Mouse (Mus musculus) limb, embryonic 14.5 days (tissue): ENCODE results near the gene Arhgap24. TPM values are rescaled to one million over a fixed set of nuclear protein-coding genes. Genes with fewer than 3 reads are reported as not detected.

Source experiments
- ATAC-seq: fragments of 200-750 bp; cut with Nextera tagmentation; 2 replicates; pipeline ENCODE4 v1.8.0; 2017; ENCODE audit warnings: low read depth, moderate number of reproducible peaks, moderate TSS enrichment; ENCODE audit not compliant: low FRiP score
- DNase-seq: peaks from one replicate; pipeline ENCODE4 v3.0.0-alpha.2; 2015; ENCODE audit warnings: low spot score
- H3K27ac ChIP-seq: fragments of 300-500 bp; sonication (generic); replicated peaks from 2 replicates; pipeline ENCODE4 v1.5.1; 2014; ENCODE audit warnings: low read depth, mild to moderate bottlenecking, low read length, moderate library complexity, mixed read lengths
- H3K27me3 ChIP-seq: fragments of 300-500 bp; sonication (generic); 2 replicates; pipeline ENCODE4 v1.6.1; 2014; ENCODE audit warnings: low read length, mixed read lengths; ENCODE audit not compliant: control insufficient read depth, insufficient read depth
- H3K36me3 ChIP-seq: fragments of 300-500 bp; sonication (generic); 2 replicates; pipeline ENCODE4 v1.6.1; 2014; ENCODE audit warnings: mild to moderate bottlenecking, low read length, moderate library complexity, mixed read lengths; ENCODE audit not compliant: control insufficient read depth, insufficient read depth
- H3K4me1 ChIP-seq: fragments of 300-500 bp; sonication (generic); 2 replicates; pipeline ENCODE4 v1.6.1; 2014; ENCODE audit warnings: antibody characterized with exemption, low read length, mixed read lengths; ENCODE audit not compliant: control insufficient read depth, insufficient read depth
- H3K4me2 ChIP-seq: fragments of 300-500 bp; sonication (generic); replicated peaks from 2 replicates; pipeline ENCODE4 v1.6.1; 2014; ENCODE audit warnings: low read depth, mild to moderate bottlenecking, low read length, moderate library complexity; ENCODE audit not compliant: severe bottlenecking
- H3K4me3 ChIP-seq: fragments of 300-500 bp; sonication (generic); replicated peaks from 2 replicates; pipeline ENCODE4 v1.5.1; 2014; ENCODE audit warnings: low read length
- H3K9ac ChIP-seq: fragments of 300-500 bp; sonication (generic); 2 replicates; pipeline ENCODE4 v1.6.1; 2014; ENCODE audit warnings: mild to moderate bottlenecking, low read depth, low read length, moderate library complexity; ENCODE audit not compliant: severe bottlenecking
- H3K9me3 ChIP-seq: fragments of 300-500 bp; sonication (generic); 2 replicates; pipeline ENCODE4 v1.6.1; 2016; ENCODE audit warnings: low read length; ENCODE audit not compliant: control insufficient read depth
- POLR2A ChIP-seq: fragments of 200-500 bp; IDR thresholded peaks from 2 replicates; pipeline ENCODE4 v1.8.0; 2012; ENCODE audit warnings: inconsistent platforms, mild to moderate bottlenecking, moderate library complexity, borderline replicate concordance; ENCODE audit not compliant: insufficient read depth, insufficient read length; ENCODE audit errors: extremely low read depth
- WGBS: fragments of 180-500 bp; shearing (Covaris S2); extraction: QIAGEN DNeasy Blood & Tissue Kit; methylation state at CpG from one replicate; pipeline ENCODE4 v1.1.7; 2014; 5-methylcytosine and 5-hydroxymethylcytosine counted together
- polyA plus RNA-seq, 2 experiments: library from polyadenylated mRNA; depleted of rRNA in 1 of 2; stranded (reverse) in 1 of 2; unstranded in 1 of 2; fragments of >200 nt; fragmentation: Nextera tagmentation in 1 of 2; extraction: Ambion mirVana in 1 of 2; gene quantifications; 2 replicates each; pipeline versions ENCODE4 v1.2.1 to v1.2.3; 2012 to 2014

Gene Arhgap24
- polyA plus RNA-seq, 2 experiments = 20.2 to 25.8 TPM

DNA sequence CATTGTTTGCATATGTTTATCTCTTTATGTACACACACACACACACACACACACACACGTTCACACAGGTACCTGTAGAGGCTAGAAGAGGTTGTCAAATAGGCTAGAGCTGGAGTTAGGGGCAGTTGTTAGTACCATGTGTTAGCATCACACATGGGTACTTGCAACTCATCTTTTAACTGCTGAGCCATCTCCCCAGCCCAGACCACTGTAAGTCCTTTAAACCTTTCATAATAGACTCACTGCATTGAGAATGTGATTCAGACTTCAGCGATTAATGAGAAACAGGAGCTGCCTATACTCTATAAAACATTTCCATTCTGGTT is 407.9 kb downstream of the Arhgap24 start:
- 58% methylated on average over 2 of the region's 2 CpGs for WGBS
- Histone ChIP-seq H3K27me3 (no peaks in the 10 kb centered on the region), H3K4me1 (no peaks in the 10 kb centered on the region), H3K36me3 (peaks cover 12% of the 10 kb centered on the region), H3K9me3 (no peaks in the 10 kb centered on the region), H3K4me2 (no peak overlapping the region), H3K27ac (no peak overlapping the region), H3K4me3 (no peak overlapping the region), H3K9ac (no peak overlapping the region)
- ATAC-seq = no peak
- DNase-seq = no peak
- TF ChIP-seq POLR2A = no peak

DNA sequence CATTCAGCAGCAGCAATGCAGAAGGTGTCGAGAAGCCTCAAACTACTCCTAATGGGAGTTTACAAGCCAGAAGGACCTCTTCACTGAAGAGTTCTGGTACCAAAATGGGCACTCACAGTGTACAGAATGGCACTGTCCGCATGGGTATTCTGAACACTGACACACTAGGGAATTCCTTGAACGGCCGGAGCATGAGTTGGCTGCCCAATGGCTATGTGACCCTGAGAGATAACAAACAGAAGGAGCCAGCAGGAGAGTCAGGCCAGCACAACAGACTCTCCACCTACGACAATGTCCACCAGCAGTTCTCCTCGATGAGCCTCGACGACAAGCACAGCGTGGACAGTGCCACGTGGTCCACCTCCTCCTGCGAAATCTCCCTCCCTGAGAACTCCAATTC is 411.0 kb downstream of the Arhgap24 start:
- no peaks in the 10 kb centered on the region for H3K4me1 ChIP-seq
- DNase-seq = no peak
- WGBS = 93% methylated on average over 11 of the region's 11 CpGs
- H3K9ac ChIP-seq = no peak overlapping the region
- no peak for ATAC-seq
- H3K27me3 ChIP-seq = no peaks in the 10 kb centered on the region
- no peak for TF ChIP-seq POLR2A
- no peak overlapping the region for H3K4me3 ChIP-seq
- no peak overlapping the region for H3K4me2 ChIP-seq
- peaks cover 14% of the 10 kb centered on the region for H3K36me3 ChIP-seq
- no peak overlapping the region for H3K27ac ChIP-seq
- no peaks in the 10 kb centered on the region for H3K9me3 ChIP-seq

DNA sequence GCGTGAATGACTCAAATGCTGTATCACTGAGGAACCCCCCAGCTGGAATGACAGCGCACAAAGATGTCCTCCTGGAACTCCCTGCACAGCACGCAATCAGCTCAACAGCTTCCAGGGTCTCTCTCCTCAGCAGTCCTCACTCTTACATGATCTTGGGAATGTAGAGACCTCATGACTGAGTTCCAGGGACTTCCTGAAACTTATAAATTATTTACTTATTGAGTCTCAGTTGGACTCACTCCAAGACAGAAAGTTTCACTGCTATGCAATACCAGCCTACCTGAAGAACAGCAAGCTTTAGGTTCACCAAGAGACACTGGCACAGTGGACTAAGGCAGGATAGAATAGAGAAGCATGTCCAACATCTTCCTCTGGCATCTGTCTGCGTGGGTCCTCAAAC is 417.1 kb downstream of the Arhgap24 start:
- H3K4me1 ChIP-seq = no peaks in the 10 kb centered on the region
- ATAC-seq (no peak), DNase-seq (no peak)
- no peak overlapping the region for H3K4me2 ChIP-seq
- H3K9ac ChIP-seq = no peak overlapping the region
- WGBS = 97% methylated on average over 4 of the region's 4 CpGs
- no peak for TF ChIP-seq POLR2A
- H3K27ac ChIP-seq = no peak overlapping the region
- peaks cover 8% of the 10 kb centered on the region; the same call in 1 of the 2 replicates for H3K36me3 ChIP-seq
- H3K9me3 ChIP-seq = no peaks in the 10 kb centered on the region
- no peaks in the 10 kb centered on the region for H3K27me3 ChIP-seq
- H3K4me3 ChIP-seq = no peak overlapping the region

- ATAC-seq (no peak), DNase-seq (no peak)
- 74% methylated on average over 6 of the region's 6 CpGs for WGBS
Observed at GRCm38 (mm10) chr5:102899680-102900215, 418.6 kb downstream of the Arhgap24 start.

DNA sequence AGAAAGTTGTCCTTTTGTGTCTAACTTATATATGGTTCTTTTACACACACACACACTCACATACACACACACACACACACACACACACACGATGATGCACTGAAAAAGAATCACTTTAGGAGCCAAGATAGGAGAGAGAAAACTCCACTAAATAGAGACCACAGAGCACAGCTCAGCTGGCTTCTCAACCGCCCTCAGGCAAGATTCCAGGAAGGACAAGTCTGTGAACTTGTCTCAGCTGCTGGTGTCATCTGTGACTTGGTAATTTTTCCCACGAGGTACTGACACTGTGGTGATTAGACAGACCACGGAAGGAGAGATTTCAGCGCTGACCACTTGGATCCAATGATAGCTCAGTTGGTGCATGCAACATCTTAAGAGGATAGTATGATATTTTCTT is 420.0 kb downstream of the Arhgap24 start:
- DNase-seq (no peak), ATAC-seq (no peak)
- Histone ChIP-seq H3K9me3 (no peaks in the 10 kb centered on the region), H3K27ac (no peak overlapping the region), H3K9ac (no peak overlapping the region), H3K4me1 (no peaks in the 10 kb centered on the region), H3K27me3 (no peaks in the 10 kb centered on the region), H3K36me3 (peaks cover 8% of the 10 kb centered on the region; the same call in 1 of the 2 replicates), H3K4me3 (no peak overlapping the region), H3K4me2 (no peak overlapping the region)
- no peak for TF ChIP-seq POLR2A
- WGBS = 78% methylated on average over 5 of the region's 5 CpGs

More at GRCm38 (mm10) chr5:102899680-102900215, 418.6 kb downstream of the Arhgap24 start:
- H3K9me3 ChIP-seq = no peaks in the 10 kb centered on the region
- TF ChIP-seq POLR2A = no peak
- H3K9ac ChIP-seq = no peak overlapping the region
- H3K36me3 ChIP-seq = peaks cover 8% of the 10 kb centered on the region; the same call in 1 of the 2 replicates
- no peak overlapping the region for H3K27ac ChIP-seq
- H3K4me1 ChIP-seq = no peaks in the 10 kb centered on the region
- H3K4me2 ChIP-seq = no peak overlapping the region
- no peak overlapping the region for H3K4me3 ChIP-seq
- no peaks in the 10 kb centered on the region for H3K27me3 ChIP-seq

GRCm38 (mm10) chr5:102903487-102903886 is 422.3 kb downstream of the Arhgap24 start:
- no peaks in the 10 kb centered on the region for H3K4me1 ChIP-seq
- H3K36me3 ChIP-seq = no peaks in the 10 kb centered on the region
- no peak for TF ChIP-seq POLR2A
- DNase-seq (no peak), ATAC-seq (no peak)
- WGBS = 80% methylated on average over 9 of the region's 9 CpGs
- H3K27me3 ChIP-seq = no peaks in the 10 kb centered on the region
- no peaks in the 10 kb centered on the region for H3K9me3 ChIP-seq
- no peak overlapping the region for H3K4me3 ChIP-seq
- H3K9ac ChIP-seq = no peak overlapping the region
- no peak overlapping the region for H3K27ac ChIP-seq
- H3K4me2 ChIP-seq = no peak overlapping the region
